Mouse (Mus musculus) intestine, embryonic 14.5 days (tissue): ENCODE data around the gene Exosc5. TPM values are rescaled to one million over a fixed set of nuclear protein-coding genes. Genes with fewer than 3 reads are reported as not detected.

Experiments used
- ATAC-seq: fragments of 200-750 bp; cut with Nextera tagmentation; replicated peaks from 2 replicates; pipeline ENCODE4 v1.8.0; 2017; ENCODE audit warnings: low read depth, moderate number of reproducible peaks, moderate TSS enrichment, moderate library complexity; ENCODE audit not compliant: low FRiP score, low TSS enrichment
- DNase-seq: peaks from one replicate; pipeline ENCODE4 v3.0.0-alpha.2; 2018; ENCODE audit warnings: low spot score
- H3K27ac ChIP-seq: fragments of 300-500 bp; sonication (generic); 2 replicates; pipeline ENCODE4 v1.5.1; 2014; ENCODE audit warnings: low read depth, mild to moderate bottlenecking, control low read depth
- H3K27me3 ChIP-seq: fragments of 300-500 bp; sonication (generic); replicated peaks from 2 replicates; pipeline ENCODE4 v1.6.1; 2014; ENCODE audit warnings: low read length, control low read depth; ENCODE audit not compliant: control insufficient read depth, insufficient read depth
- H3K36me3 ChIP-seq: fragments of 300-500 bp; sonication (generic); 2 replicates; pipeline ENCODE4 v1.6.1; 2014; ENCODE audit warnings: low read length, control low read depth; ENCODE audit not compliant: control insufficient read depth, insufficient read depth
- H3K4me1 ChIP-seq: fragments of 300-500 bp; sonication (generic); replicated peaks from 2 replicates; pipeline ENCODE4 v1.6.1; 2014; ENCODE audit warnings: low read length, control low read depth, mixed read lengths; ENCODE audit not compliant: control insufficient read depth, insufficient read depth
- H3K4me2 ChIP-seq: fragments of 300-500 bp; sonication (generic); 2 replicates; pipeline ENCODE4 v1.6.1; 2014; ENCODE audit warnings: low read length
- H3K4me3 ChIP-seq: fragments of 300-500 bp; sonication (generic); 2 replicates; pipeline ENCODE4 v1.5.1; 2014; ENCODE audit warnings: low read depth, low read length, control low read depth, mixed read lengths
- H3K9ac ChIP-seq: fragments of 300-500 bp; sonication (generic); 2 replicates; pipeline ENCODE4 v1.6.1; 2014; ENCODE audit warnings: mild to moderate bottlenecking, low read length
- H3K9me3 ChIP-seq: fragments of 300-500 bp; sonication (generic); 2 replicates; pipeline ENCODE4 v1.6.1; 2016; ENCODE audit warnings: low read length, control low read depth; ENCODE audit not compliant: control insufficient read depth
- WGBS: fragments of 180-500 bp; shearing (Covaris S2); extraction: QIAGEN DNeasy Blood & Tissue Kit; methylation state at CpG from one replicate; pipeline ENCODE4 v1.1.7; 2014; 5-methylcytosine and 5-hydroxymethylcytosine counted together
- polyA plus RNA-seq: library from polyadenylated mRNA; unstranded; fragments of >200 nt; fragmentation: Nextera tagmentation; extraction: Ambion mirVana; gene quantifications from 2 replicates; pipeline ENCODE4 v1.2.1, GENCODE M21; 2014

Gene Exosc5
- polyA plus RNA-seq, 1 experiment from 2014 or later = 98.4 TPM

GRCm38 (mm10) chr7:25669631-25670030 is 10.7 kb downstream of the Exosc5 start:
- Histone ChIP-seq H3K27me3 (peaks cover 13% of the 10 kb centered on the region), H3K4me1 (0 out of 2 replicates have a peak, but pooled peaks cover 2% of the 10 kb centered on the region), H3K36me3 (peaks cover 36% of the 10 kb centered on the region), H3K9me3 (no peaks in the 10 kb centered on the region), H3K4me2 (no peak overlapping the region), H3K4me3 (no peak overlapping the region), H3K27ac (no peak overlapping the region), H3K9ac (no peak overlapping the region)
- no peak for DNase-seq
- ATAC-seq = no peak
- 79% methylated on average over 9 of the region's 9 CpGs for WGBS

- no peak overlapping the region for H3K4me2 ChIP-seq
- H3K27me3 ChIP-seq = peaks cover 18% of the 10 kb centered on the region
- no peak overlapping the region for H3K4me3 ChIP-seq
- DNase-seq = no peak
- H3K9ac ChIP-seq = no peak overlapping the region
- H3K27ac ChIP-seq = no peak overlapping the region
- WGBS = 91% methylated on average over 4 of the region's 4 CpGs
- H3K4me1 ChIP-seq = 0 out of 2 replicates have a peak, but pooled peaks cover 6% of the 10 kb centered on the region
- H3K36me3 ChIP-seq = peaks cover 33% of the 10 kb centered on the region
- H3K9me3 ChIP-seq = no peaks in the 10 kb centered on the region
- ATAC-seq = no peak
These were observed 11.1 kb downstream of the Exosc5 start for GRCm38 (mm10) chr7:25670096-25670495.

GRCm38 (mm10) chr7:25671686-25672085 is 12.7 kb downstream of the Exosc5 start:
- Histone ChIP-seq H3K9me3 (no peaks in the 10 kb centered on the region), H3K36me3 (peaks cover 17% of the 10 kb centered on the region), H3K9ac (no peak overlapping the region), H3K27me3 (peaks cover 29% of the 10 kb centered on the region), H3K4me1 (0 out of 2 replicates have a peak, but pooled peaks cover 6% of the 10 kb centered on the region), H3K4me3 (no peak overlapping the region), H3K27ac (no peak overlapping the region), H3K4me2 (no peak overlapping the region)
- no peak for DNase-seq
- 60% methylated on average over 2 of the region's 2 CpGs for WGBS
- no peak for ATAC-seq

GRCm38 (mm10) chr7:25672442-25672841 is 13.5 kb downstream of the Exosc5 start:
- H3K9ac ChIP-seq = no peak overlapping the region
- DNase-seq = no peak
- H3K36me3 ChIP-seq = peaks cover 10% of the 10 kb centered on the region
- WGBS = 54% methylated on average over 4 of the region's 4 CpGs
- H3K27ac ChIP-seq = no peak overlapping the region
- no peak overlapping the region for H3K4me3 ChIP-seq
- H3K4me2 ChIP-seq = no peak overlapping the region
- no peaks in the 10 kb centered on the region for H3K9me3 ChIP-seq
- H3K27me3 ChIP-seq = peaks cover 29% of the 10 kb centered on the region
- 0 out of 2 replicates have a peak, but pooled peaks cover 6% of the 10 kb centered on the region for H3K4me1 ChIP-seq
- ATAC-seq = no peak

- WGBS = 24% methylated on average over 9 of the region's 9 CpGs
- no peak for ATAC-seq
- H3K9ac ChIP-seq = no peak overlapping the region
These were observed 15.3 kb downstream of the Exosc5 start for GRCm38 (mm10) chr7:25674297-25674696.

GRCm38 (mm10) chr7:25674719-25675300 is 15.8 kb downstream of the Exosc5 start, which contains the start of gene Tmem91:
TSS of gene Tmem91 (minus strand) at chr7:25675166.
- Histone ChIP-seq H3K27me3 (peaks cover 29% of the 10 kb centered on the region), H3K4me2 (peak within 1 kb of the TSS; percentile 56), H3K9me3 (no peaks in the 10 kb centered on the region), H3K36me3 (no peaks in the 10 kb centered on the region), H3K4me1 (peaks cover 7% of the 10 kb centered on the region; the same call in 1 of the 2 replicates), H3K4me3 (peak within 1 kb of the TSS; percentile 27), H3K27ac (no peak within 1 kb of the TSS), H3K9ac (peak within 1 kb of the TSS; percentile 29)
- 2% methylated on average over 28 of the region's 29 CpGs for WGBS
- peak; percentile 17; the same call in 1 of the 2 replicates for ATAC-seq
- DNase-seq = no peak

More at GRCm38 (mm10) chr7:25674297-25674696, 15.3 kb downstream of the Exosc5 start:
- no peak overlapping the region for H3K27ac ChIP-seq
- H3K4me2 ChIP-seq = peak overlapping the region; percentile 56; the same call in 1 of the 2 replicates
- peaks cover 29% of the 10 kb centered on the region for H3K27me3 ChIP-seq
- H3K4me1 ChIP-seq = 0 out of 2 replicates have a peak, but pooled peaks cover 6% of the 10 kb centered on the region
- H3K9me3 ChIP-seq = no peaks in the 10 kb centered on the region
- H3K4me3 ChIP-seq = peak overlapping the region; percentile 27; the same call in 1 of the 2 replicates
- no peaks in the 10 kb centered on the region for H3K36me3 ChIP-seq
- DNase-seq = no peak

- 46% methylated on average over 6 of the region's 6 CpGs for WGBS
- H3K27ac ChIP-seq = no peak overlapping the region
- peaks cover 29% of the 10 kb centered on the region for H3K27me3 ChIP-seq
- no peak overlapping the region for H3K9ac ChIP-seq
- ATAC-seq = 0 out of 2 replicates have a peak, but pooled peaks have one; percentile 9
- H3K9me3 ChIP-seq = no peaks in the 10 kb centered on the region
- H3K36me3 ChIP-seq = no peaks in the 10 kb centered on the region
- peak overlapping the region; percentile 56 for H3K4me2 ChIP-seq
- H3K4me1 ChIP-seq = peaks cover 12% of the 10 kb centered on the region; the same call in 1 of the 2 replicates
- DNase-seq = no peak
- H3K4me3 ChIP-seq = 0 out of 2 replicates have a peak overlapping the region, but pooled peaks have one; percentile 27
These were observed 16.4 kb downstream of the Exosc5 start for GRCm38 (mm10) chr7:25675405-25675804.

- H3K27me3 ChIP-seq = peaks cover 29% of the 10 kb centered on the region
- no peak for DNase-seq
- H3K4me3 ChIP-seq = no peak overlapping the region
- ATAC-seq = no peak
- peaks cover 14% of the 10 kb centered on the region; the same call in 1 of the 2 replicates for H3K4me1 ChIP-seq
- no peaks in the 10 kb centered on the region for H3K9me3 ChIP-seq
- H3K9ac ChIP-seq = no peak overlapping the region
- no peaks in the 10 kb centered on the region for H3K36me3 ChIP-seq
- H3K4me2 ChIP-seq = no peak overlapping the region
- H3K27ac ChIP-seq = no peak overlapping the region
- 66% methylated on average over 15 of the region's 15 CpGs for WGBS
These were observed 17.3 kb downstream of the Exosc5 start for GRCm38 (mm10) chr7:25676085-25676781.
